Mouse (Mus musculus) megakaryocyte, embryonic 14.5 days (primary cell): Measurements from ENCODE around the gene Asxl1.

Experiments
- FLI1 ChIP-seq: IDR thresholded peaks from 2 replicates; pipeline ENCODE4 v1.6.1; 2012; ENCODE audit warnings: low read length, inconsistent platforms, mixed read lengths
- GATA1 ChIP-seq: IDR thresholded peaks from 3 replicates; pipeline ENCODE4 v1.6.1; 2012; ENCODE audit warnings: mixed read lengths, low read length, inconsistent platforms, borderline replicate concordance

GRCm38 (mm10) chr2:153393045-153393444, 47.4 kb downstream of the Asxl1 start:
- TF ChIP-seq FLI1 (no peak), GATA1 (no peak)
